9 mouse cellular contexts compared by ENCODE assay signal in genomic region chr4:89485981-89486531, GRCm38 (mm10).
DNase-seq lines count a peak whose midpoint lies in the region; ATAC-seq and TF ChIP-seq lines count a peak whose summit lies in the region.
"Had no signal": no experiment of that assay in that cellular context is flagged by ENCODE, and none has a peak within 500 bp of the region (broad histone marks: within the 10 kb centered on the region; RNA-seq: fewer than 3 reads in every experiment).

No protein-coding gene starts in this region.

- WGBS in intestine, postnatal 0 days = 12% methylated on average over 11 of the region's 11 CpGs
- 72% methylated on average over 11 of the region's 11 CpGs for WGBS in midbrain, embryonic 10.5 days
- 71% methylated on average over 11 of the region's 11 CpGs for WGBS in midbrain, embryonic 16.5 days

- H3K9ac ChIP-seq in intestine, postnatal 0 days (ENCODE audit: low read depth, low read length) = no peak overlapping the region
- no peak overlapping the region for H3K9ac ChIP-seq in midbrain, embryonic 16.5 days (ENCODE audit: low read depth, low read length)
- H3K9ac ChIP-seq: hindbrain, embryonic 15.5 days had no signal

- H3K9me3 ChIP-seq in intestine, postnatal 0 days (ENCODE audit: control insufficient read depth) = no peaks in the 10 kb centered on the region
- no peaks in the 10 kb centered on the region for H3K9me3 ChIP-seq in midbrain, embryonic 10.5 days (replicated peaks)
- no peaks in the 10 kb centered on the region for H3K9me3 ChIP-seq in midbrain, embryonic 16.5 days (replicated peaks; ENCODE audit: control insufficient read depth, low read length, poor library complexity, severe bottlenecking)
- H3K9me3 ChIP-seq: hindbrain, embryonic 15.5 days had no signal

- H3K4me3 ChIP-seq in intestine, postnatal 0 days (ENCODE audit: low read depth, low read length) = 0 out of 2 replicates have a peak overlapping the region, but pooled peaks have one; percentile 5
- no peak overlapping the region for H3K4me3 ChIP-seq in midbrain, embryonic 10.5 days
- no peak overlapping the region for H3K4me3 ChIP-seq in midbrain, embryonic 16.5 days (ENCODE audit: low read depth, low read length)
- H3K4me3 ChIP-seq: hindbrain, embryonic 15.5 days had no signal

- DNase-seq in layer of hippocampus, adult 11-12 months (ENCODE audit: low spot score) = peak; percentile 49
- no peak for DNase-seq in layer of hippocampus, adult 8-10 months (ENCODE audit: low spot score in 2 of 2)
- peak; percentile 67 to 73 for DNase-seq in lung, adult 18-20 months
- peak; percentile 52 for DNase-seq in yolk sac, embryonic 10.5 days (ENCODE audit: low spot score)
- no peak for DNase-seq in midbrain, embryonic 10.5 days (ENCODE audit: low spot score)

- peaks cover 9% of the 10 kb centered on the region; the same call in 1 of the 2 replicates for H3K4me1 ChIP-seq in intestine, postnatal 0 days (replicated peaks; ENCODE audit: control insufficient read depth, insufficient read depth, low read length)
- no peaks in the 10 kb centered on the region for H3K4me1 ChIP-seq in midbrain, embryonic 10.5 days
- H3K4me1 ChIP-seq in midbrain, embryonic 16.5 days (ENCODE audit: control insufficient read depth, insufficient read depth, low read length) = no peaks in the 10 kb centered on the region
- H3K4me1 ChIP-seq: hindbrain, embryonic 15.5 days had no signal

- no peaks in the 10 kb centered on the region for H3K27me3 ChIP-seq in intestine, postnatal 0 days (replicated peaks; ENCODE audit: control insufficient read depth, insufficient read depth, low read length)
- H3K27me3 ChIP-seq in midbrain, embryonic 10.5 days (ENCODE audit: low read depth, poor library complexity, severe bottlenecking) = no peaks in the 10 kb centered on the region
- H3K27me3 ChIP-seq in midbrain, embryonic 16.5 days (ENCODE audit: control insufficient read depth, insufficient read depth, low read depth, low read length) = no peaks in the 10 kb centered on the region
- H3K27me3 ChIP-seq: hindbrain, embryonic 15.5 days had no signal

- no peaks in the 10 kb centered on the region for H3K36me3 ChIP-seq in intestine, postnatal 0 days (ENCODE audit: control insufficient read depth, insufficient read depth)
- H3K36me3 ChIP-seq in midbrain, embryonic 10.5 days = no peaks in the 10 kb centered on the region
- H3K36me3 ChIP-seq in midbrain, embryonic 16.5 days (ENCODE audit: control insufficient read depth, insufficient read depth, low read length) = no peaks in the 10 kb centered on the region
- H3K36me3 ChIP-seq: hindbrain, embryonic 15.5 days had no signal

- H3K4me2 ChIP-seq in intestine, postnatal 0 days (replicated peaks; ENCODE audit: low read depth) = peak overlapping the region; percentile 48
- no peak overlapping the region for H3K4me2 ChIP-seq in midbrain, embryonic 16.5 days (ENCODE audit: low read length)
- H3K4me2 ChIP-seq: hindbrain, embryonic 15.5 days had no signal

- no peak overlapping the region for H3K27ac ChIP-seq in intestine, postnatal 0 days (ENCODE audit: low read depth, low read length)
- H3K27ac ChIP-seq in midbrain, embryonic 10.5 days (replicated peaks) = no peak overlapping the region
- H3K27ac ChIP-seq in midbrain, embryonic 16.5 days (ENCODE audit: low read length) = no peak overlapping the region
- H3K27ac ChIP-seq: hindbrain, embryonic 15.5 days had no signal

- ATAC-seq in activated CD4-positive, CD25-positive, alpha-beta regulatory T cell, adult 4 months = peak; percentile 92
- ATAC-seq in intestine, postnatal 0 days = peak; percentile 73
- ATAC-seq in midbrain, embryonic 16.5 days = no peak

- TF ChIP-seq CTCF in intestine, postnatal 0 days (IDR thresholded peaks at IDR 0.05; ENCODE audit: low read depth) = 0 out of 2 replicates have a peak, but pooled peaks have one; percentile 6

Comparison
In these comparisons a context has a peak if more than half of its experiments do, and no peak if none do; other contexts are left out.
1. DNase-seq: peak in layer of hippocampus, adult 11-12 months (single experiment), lung, adult 18-20 months (2 of 2) and yolk sac, embryonic 10.5 days (single experiment); none in layer of hippocampus, adult 8-10 months (0 of 2) and midbrain, embryonic 10.5 days (single experiment).